Mouse (Mus musculus): ENCODE data around the gene Cep41.

Gene Cep41

DNA sequence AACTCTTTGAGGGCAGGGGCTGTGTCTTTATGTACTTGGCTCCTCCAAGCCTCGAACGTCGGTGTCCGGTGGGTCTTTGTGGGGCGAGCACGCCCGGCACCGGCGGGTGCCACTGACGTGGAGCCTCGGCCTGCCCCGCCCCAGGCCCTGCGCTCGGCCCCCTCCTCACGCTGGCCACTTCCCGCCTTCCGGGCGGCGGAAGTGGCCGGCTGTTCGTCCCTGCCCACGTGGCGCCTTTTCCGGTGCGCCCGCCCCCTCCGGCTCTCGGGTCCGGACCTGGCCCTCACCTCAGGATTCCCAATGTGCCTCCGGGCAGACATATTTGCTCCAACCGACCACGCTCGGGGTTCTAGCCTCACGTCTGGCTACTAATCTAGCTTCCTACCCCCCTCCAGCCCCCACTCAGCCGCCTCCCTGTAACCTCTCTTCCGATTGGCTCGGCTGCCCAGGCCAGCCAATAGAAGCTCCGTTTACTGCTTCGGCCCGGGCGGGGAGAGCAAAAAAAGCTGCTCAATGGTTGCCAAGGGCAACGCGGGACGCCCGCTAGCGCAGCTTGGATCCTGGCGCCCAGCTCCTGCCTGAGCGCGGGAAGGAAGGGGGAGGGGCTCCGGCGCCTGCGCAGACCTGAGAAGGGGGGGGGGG, at the start of gene Cep41:
Gene Cep41, minus strand, starts transcription at position 400 of the 642 bp plus-strand sequence.
- no peak for DNase-seq (ENCODE audit: extremely low read depth, low read depth, low spot score)

DNA sequence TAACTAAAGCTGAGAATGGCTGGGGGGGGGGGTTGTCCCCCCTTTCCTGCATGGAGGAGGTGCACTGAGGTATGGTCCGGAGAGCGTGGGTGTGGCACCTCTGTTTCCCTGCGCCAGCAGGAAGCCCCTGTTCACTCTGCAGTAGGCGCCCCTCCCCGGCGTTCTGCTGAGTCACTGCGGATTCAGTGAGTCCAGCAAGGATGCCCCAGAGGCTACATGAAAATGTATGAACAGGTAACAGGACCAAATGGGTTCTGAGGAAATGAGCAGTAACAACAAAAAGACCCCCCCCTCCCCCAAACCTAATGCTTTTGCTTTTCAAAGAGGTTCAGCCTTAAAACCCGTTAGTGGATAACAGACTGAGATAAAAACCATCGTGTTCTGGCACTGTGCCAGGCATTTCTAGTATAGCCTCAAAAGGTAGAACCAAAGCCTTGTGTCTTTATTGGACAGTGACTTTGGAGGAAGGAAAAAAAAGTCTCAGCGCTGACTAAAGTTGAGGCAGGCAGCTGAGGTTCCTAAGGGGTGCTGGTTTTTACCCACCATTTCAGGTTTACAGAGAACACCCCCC, 45.7 kb upstream of the Cep41 start:
- DNase-seq (ENCODE audit: extremely low read depth, low read depth, low spot score): no peak

DNA sequence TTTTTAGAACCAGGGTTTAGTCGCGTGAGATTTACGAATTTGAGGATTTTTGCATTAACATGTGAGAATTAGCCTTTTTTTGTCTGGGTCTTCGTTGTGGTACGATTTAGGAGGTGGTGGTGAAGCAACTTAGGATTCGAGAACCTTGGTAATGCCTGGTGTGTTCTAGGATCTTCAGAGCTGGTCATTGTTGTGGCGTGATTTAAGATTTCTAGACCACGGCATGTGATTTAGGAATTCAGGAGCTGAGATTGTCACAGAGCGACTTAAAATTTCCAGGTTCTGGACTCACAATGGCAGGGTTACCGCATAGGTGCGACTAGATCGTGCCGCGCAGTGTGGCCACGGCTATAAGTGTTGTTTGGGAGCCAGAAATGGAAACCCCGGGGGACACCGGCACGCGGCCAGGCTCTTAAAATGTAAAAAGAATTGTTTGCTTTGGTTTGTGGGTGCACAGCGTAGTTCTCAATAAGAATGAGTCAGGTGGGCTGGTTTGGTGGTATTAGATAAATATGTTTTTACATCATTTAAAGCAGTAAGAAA, 45.0 kb upstream of the Cep41 start:
- no peak for DNase-seq (ENCODE audit: extremely low read depth, low read depth, low spot score)

DNA sequence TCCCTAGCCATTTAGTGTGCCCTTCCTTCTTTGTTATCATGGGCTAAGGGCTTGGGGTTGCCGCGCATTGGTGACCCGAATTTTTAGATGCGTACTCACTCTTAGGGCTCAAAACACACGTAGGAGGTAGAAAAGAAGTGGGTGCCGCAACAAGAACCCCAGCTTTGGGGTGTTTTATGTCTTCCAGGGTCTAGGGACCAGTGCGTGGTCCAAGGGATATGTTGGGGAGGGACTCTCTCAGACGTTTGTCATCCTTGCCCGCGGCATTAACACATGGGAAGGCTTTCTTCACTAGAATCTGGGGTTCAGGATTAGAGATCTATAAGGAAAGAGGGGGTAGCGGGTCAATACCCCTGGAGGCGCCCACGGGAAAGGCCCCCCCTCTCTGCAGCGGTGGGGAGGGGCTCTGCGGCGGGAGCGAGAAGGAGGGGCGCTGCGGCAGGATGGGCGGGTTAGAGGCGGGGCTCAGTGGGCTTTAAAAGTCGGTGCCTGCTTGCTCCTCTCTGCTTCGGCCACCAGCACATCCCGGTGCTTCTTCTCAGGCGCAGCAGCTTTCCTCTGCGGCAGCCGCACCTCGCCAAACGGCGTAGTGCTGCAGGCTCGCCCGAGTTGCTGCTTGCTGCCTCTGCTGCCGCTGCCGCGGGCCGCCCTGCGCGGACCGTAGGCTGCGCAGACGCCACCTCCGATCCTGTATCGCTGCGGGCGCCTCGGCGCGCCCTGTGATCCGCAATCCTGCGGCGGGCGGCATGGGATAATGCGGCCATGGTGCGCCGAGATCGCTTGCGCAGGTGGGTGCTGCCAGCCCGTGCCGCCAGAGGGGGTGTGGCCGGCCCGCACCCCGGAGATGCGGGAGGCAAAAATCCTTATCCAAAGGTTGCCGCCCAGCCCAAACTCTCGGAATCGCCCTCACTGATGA, 44.3 kb upstream of the Cep41 start:
- no peak for DNase-seq (ENCODE audit: extremely low read depth, low read depth, low spot score)

DNA sequence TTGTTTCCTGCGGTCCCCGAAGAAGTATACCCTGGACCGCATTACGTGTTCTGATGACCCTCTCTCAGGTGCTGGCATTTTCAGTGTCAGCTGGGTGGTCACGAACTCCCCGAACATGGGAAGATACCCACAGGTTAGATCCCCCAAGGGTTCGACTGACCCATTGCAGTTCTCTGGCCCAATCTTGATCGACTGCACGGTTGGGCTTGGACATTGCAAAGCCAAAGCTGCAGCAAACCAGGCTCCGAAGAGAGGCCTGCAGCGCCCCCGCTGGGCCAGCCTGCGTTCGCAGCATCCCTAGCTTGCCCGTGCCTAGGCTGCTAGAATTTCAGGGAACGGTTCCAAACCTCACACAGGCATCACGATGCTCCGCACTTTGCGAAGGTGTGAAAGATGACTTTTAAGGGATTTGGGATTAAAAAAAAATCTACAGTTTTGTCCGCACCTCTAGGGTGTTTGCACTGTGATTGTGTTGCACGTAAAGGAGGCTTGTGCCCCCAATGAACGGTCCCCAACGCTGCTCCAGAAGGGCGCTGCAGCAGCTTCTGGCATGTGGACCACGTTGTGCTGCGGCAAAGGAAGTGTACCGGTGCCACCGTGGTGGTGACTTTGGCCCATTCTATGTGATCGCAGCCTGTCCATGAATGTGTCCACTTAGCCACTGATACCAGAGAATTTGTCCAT, 43.5 kb upstream of the Cep41 start:
- no peak for DNase-seq (ENCODE audit: extremely low read depth, low read depth, low spot score)

DNA sequence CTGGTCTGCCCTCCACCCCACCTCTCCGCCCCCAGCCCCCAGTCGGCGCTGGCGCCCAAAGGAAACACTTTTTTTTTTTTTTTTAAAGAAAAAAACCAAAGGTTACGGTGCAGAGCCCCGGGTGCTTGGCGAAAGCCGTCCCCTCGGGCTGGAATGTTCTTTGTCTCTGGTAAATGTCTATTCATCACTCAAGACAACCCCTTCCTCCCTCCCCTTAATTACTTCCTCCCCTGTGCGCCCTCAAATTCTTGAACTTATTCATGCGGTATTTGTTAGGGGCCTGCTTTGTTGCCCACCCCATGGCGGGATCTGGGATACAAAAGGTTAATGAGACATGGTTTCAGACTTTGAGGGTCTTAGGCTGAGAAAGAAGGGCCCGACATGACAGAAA, 42.8 kb upstream of the Cep41 start:
- DNase-seq (ENCODE audit: extremely low read depth, low read depth, low spot score): no peak

DNA sequence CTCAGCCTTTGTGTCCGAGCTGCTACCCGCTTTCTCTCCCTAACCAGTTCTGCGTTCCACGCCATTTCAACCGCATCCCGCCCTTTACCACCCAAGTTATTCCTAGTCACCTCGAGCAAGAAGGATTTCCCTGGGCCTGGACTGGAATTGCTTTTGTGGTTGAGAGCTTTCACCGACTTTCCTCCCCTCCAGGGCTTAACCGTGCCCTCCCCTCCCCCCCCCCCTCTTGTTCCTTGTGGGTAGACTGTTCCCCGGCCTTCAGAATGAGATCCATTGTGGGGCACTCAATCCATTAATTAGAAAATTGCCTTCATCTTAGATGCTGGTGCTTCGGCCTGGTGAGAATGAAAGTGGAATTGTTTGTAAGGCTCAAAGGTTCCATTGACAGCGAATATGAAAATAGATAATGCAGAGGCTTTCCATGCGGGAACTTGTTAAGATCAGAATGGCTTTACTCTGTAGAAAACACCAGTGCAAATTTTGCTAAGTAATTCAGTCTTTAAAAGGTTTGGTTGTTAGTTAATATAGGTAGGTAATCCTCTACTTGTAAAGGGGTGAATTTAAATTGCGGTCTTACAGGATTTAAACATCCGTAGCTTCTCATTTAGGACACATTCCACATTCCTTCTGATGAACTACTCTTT, 42.3 kb upstream of the Cep41 start:
- DNase-seq (ENCODE audit: extremely low read depth, low read depth, low spot score): no peak

DNA sequence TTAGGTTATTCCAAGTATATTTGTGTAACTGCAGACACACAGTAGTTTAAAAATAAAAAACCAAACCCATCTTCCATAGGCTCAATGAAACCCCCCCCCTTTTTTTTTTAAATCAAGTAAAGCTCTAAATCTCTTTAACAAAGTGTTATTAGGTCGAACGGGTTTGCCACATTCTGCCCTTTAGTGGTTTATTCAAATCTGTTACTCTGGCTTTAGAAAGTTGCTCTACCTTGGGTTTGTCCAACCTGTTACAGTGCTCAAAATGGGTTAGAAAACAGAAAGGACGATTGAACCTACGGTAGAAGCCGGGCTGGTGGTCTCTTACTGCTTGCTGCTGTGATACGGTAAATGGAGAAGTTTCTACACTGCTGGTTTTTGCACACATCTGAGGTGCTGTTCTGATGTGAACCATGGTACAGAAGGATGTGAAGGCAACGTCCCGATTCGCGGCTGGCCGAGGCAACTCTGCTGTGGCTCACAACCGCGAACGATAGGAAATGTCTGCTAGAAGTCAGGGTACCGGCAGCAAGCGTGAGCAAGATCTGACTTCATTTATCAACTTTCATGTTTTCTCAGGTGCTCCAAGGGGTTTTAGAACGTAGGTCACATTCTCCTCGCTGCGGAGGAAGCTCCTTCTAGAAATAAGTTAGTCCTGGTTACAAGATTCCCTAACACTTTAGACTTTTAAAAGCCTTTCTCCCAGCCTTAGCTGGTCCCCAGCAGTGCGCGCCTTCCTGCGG, 41.6 kb upstream of the Cep41 start:
- no peak for DNase-seq (ENCODE audit: extremely low read depth, low read depth, low spot score)

DNA sequence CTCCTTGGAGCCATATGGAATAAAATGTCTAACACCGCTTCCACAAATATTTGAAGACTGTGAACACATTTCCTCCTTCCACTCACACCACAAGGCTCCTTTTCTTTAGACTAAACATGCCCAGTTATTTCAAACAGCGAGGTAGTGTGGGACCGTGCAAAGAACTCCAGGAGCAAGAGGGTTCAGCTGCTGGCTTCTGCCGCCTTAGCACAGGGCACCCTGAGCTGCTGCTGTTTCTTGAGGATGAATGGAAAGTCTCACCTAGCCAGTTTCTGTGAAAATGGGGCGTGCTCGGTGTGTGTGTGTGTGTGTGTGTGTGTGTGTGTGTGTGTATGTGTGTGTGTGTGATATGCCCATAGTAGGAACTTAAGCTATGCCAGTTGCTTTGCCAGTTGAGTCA, 40.9 kb upstream of the Cep41 start:
- DNase-seq (ENCODE audit: extremely low read depth, low read depth, low spot score): no peak

DNA sequence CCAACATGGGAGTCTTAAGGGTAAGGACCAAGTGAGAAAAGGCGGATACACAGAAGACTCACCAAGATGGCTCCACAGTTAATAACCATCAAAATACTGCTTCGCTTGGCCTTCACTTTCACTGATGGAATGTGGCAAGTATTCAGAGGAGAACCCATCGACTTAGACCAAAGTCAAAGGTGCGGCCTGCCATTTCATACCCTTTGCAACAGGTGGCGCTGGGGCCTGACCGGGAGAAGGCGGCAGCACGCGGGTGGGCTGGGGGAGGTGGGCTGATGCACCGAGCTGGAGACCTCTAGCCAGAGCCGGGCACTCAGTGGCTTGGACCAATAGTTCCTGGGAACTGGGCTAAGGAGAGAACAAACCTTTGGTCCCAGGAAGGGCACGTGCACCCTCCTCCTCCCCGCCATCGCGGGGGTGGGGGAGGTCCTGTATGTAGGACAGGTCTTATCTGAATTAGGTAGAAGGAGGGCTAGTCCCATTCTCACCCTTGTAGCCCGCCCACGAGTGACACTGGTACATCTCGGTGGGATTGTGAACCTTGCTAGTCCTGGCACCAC, 39.1 kb upstream of the Cep41 start:
- DNase-seq (ENCODE audit: extremely low read depth, low read depth, low spot score): no peak

DNA sequence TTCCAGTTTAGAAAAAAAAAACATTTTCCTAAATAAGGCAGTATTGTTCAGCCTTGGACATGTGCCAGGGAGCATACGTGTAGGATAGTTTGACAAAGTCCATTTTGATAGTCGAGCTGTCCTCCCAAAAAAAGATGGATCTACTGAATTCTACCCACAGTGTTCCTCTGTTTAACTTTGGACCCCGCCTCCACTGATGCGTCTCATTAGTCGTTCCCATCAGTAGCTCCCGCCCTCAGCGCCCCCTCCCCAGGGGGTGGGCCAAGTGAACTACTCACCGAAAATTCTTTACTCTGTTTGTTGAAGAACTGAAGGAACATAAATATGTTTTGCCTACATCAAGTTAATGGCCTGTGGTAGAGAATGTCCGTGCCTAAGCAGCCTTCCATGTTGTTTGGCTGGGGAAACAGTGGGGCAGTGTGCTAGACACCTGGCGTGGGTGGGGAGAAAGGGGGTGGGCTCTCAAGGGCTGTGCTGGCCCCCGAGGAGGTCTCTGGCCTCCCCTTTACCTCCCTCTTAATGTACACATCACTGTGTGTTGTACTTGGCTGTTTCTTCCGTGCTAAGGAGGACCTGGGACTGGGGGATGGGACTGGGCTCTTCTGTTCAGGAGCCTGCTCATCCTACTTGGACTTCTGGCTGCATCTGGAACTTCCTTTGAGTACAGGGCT, 36.9 kb upstream of the Cep41 start:
- no peak for DNase-seq (ENCODE audit: extremely low read depth, low read depth, low spot score)

DNA sequence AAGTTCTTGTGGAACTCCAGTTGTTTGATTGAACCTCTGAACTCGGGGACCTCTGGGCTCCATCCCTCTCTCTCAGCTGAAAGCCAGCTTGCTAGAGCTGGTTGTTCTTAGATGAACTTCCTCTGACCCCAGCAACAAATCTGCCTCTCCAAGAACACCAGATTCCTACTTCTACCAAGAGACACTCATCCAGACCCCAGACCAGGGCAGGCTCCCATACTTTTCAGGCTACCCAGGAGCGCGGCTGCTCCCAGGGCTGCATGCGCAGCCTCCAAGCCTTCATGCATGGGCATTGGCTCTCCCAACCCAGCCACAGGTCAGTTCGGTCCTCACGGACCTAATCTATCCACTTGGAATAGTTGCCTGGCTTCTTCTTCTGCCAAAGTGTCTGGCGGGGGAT, 29.8 kb upstream of the Cep41 start, which contains the start of gene Mest:
Gene Mest, plus strand, starts transcription at position 217 of the 400 bp plus-strand sequence.
- no peak for DNase-seq (ENCODE audit: extremely low read depth, low read depth, low spot score)

DNA sequence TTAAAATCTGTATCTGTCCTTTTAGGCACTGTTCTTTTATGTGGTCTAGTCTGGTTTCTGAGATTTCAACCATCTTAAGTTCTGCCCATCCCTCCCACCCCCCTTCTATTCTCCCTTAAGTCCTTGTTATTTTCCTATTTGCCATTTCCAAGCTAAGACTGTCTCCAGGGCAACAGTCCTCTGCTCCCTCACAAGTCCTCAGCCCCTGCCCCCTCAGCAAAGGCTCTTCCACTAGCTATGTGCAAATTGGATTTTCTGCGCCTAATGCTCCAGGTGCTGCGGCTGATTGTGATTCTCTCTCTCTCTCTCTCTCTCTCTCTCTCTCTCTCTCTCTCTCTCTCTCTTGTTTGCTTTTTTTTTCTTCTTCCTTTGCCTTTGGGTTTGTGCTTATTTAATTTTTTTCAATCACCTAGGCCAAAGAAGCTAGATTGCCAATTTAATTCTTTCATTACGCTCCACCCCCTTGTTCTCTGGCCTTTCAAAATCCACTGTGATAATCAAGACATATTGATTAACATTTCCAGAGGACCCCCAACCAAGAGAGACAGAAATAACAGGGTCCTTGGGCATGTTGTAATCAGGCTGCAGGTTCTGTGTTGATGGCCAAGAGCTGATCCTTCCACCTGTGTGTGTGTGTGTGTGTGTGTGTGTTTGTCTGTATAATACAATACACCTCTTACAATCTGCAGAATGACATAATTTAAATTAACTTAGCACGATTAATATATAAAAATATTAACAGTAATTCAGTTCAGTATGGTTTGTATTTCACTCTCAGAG, 29.0 kb upstream of the Cep41 start:
- DNase-seq (ENCODE audit: extremely low read depth, low read depth, low spot score): no peak

DNA sequence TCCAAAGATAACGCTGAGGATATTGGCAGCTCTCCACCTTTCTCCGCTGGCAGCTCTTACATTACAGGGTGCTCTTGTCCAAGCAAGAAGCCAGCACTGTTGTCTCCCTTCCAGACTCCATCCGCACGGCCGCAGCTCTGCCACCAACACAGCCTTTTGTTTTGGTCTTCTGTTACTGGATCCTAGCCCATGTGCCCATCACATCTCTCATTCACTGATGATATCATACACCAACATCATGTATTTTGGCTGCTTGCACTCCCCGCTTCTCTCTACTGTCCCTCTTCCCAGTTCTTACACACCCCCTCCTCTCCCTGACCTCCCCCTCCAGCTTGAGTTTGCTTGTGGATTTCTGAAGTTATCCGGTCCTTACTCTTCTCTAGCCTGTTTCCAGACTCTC, 23.2 kb upstream of the Cep41 start:
- DNase-seq (ENCODE audit: extremely low read depth, low read depth, low spot score): no peak

DNA sequence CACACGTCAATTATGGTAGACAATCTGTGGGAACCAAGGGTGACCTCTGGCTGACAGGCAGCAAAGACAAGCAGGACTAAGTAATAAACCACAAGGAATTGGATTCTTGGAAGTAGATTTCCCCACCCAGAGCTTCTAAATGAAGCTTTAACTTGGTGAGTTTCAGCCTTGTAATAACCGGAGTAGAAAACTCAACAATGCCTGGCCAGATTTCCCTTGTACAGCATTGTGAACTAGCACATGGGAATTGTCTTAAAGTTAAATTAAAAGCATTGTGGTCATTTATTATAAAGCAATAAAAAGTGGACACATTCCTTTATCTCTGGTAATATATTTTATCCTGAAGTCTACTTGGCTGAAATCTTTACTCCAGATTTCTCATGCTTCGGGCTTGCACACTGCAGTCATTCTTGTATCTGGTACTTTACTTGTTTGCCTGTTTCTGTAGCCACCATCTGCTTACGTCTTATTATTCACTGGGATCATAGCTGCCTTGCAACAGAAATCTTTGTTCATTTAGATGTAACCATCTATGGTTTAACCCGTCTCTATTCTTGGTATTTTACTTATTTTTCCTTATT, 21.4 kb upstream of the Cep41 start:
- no peak for DNase-seq (ENCODE audit: extremely low read depth, low read depth, low spot score)

DNA sequence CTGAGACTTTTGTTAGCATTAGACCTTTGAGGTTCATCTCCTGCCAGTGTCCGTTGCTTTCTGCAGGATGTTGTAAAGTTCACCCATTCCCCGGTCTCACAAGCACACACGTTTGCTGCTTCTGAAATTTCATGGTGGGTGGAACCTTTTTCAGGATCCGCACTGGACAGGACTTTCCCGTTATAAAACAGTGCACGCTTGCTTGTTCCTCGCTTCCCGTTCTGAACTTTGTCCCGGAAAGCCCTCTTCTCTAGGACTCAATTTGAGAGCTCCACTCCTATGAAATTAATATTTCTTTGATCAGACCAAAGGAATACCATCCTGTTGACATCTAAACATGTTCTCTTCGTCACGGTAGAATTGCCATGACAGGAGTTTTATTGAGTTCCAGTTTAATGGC, 20.3 kb upstream of the Cep41 start:
- no peak for DNase-seq (ENCODE audit: extremely low read depth, low read depth, low spot score)

DNA sequence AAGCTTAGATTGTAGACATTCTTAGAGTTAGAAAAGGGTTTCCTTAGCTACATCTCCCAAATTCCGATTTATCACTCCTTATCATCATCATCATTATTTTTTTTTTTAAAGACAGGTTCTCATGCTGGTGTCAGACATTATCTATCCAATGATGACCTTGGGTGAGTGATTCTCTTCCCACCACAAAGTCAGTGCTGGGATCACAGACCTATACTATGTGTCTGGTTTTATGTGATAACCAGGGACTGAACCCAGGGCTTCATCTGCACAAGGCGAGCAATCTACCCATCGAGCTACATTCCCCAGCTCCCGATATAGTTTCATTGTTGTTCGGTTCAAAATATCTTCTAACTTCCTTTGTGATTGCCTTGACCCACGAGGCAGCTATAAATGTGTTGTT, 19.9 kb upstream of the Cep41 start:
- no peak for DNase-seq (ENCODE audit: extremely low read depth, low read depth, low spot score)

DNA sequence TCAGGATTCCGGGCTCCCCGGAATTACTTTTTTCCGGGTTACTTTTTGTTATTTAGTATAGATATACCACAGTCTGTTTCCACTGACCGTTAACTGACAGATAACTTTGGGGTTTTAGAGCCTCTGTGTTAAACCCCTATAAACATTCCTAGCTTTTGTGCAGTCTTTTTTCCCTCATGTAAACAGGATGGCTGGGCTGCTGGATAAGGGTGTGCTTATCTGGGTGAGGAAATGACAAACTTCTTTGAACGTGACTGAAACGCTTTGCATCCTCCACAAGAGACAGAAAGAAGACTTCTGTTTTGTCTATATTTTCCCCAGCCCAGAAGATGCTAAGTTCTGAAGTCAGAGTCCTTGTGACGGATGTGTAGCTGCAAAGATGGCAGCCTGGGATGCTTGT, 18.9 kb upstream of the Cep41 start:
- no peak for DNase-seq (ENCODE audit: extremely low read depth, low read depth, low spot score)
